Mouse (Mus musculus): ENCODE data around the gene Atoh7.

DNA sequence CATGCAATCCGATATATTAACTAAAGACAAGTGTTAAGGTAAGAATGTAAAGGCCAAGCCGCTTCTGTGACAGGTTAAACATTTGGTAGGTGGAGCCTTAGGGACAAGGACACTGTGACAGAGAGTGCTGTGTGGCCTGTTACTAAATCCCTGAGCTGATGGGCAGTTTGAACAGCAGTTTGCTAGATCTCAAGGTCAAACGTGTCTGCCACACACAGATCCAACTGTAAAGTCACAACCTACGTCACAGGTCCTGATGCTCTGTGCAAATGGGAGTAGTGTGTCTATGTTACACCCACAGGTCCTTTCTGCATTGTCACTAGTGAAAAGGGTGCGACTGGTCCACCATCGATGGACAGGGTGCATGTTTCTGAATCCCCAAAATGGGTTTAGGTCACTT lies 32.9 kb downstream of the Atoh7 start:
- TF ChIP-seq POLR2A (IDR thresholded peaks at IDR 0.05; ENCODE audit: borderline replicate concordance, control insufficient read depth, low read depth, low read length) (no peak), CTCF (IDR thresholded peaks at IDR 0.05; ENCODE audit: control insufficient read depth, insufficient read depth, low read length) (no peak)
